Mouse (Mus musculus) hindbrain, embryonic 14.5 days (tissue): Measurements from ENCODE around the gene Ptgr1. TPM values are rescaled to one million over a fixed set of nuclear protein-coding genes. Genes with fewer than 3 reads are reported as not detected.

Experiments
- ATAC-seq: fragments of 200-750 bp; cut with Nextera tagmentation; 2 replicates; pipeline ENCODE4 v1.8.0; 2017; ENCODE audit warnings: moderate number of reproducible peaks, mild to moderate bottlenecking, moderate TSS enrichment, moderate library complexity; ENCODE audit not compliant: low FRiP score
- DNase-seq: peaks from one replicate; pipeline ENCODE4 v3.0.0-alpha.2; 2015; ENCODE audit warnings: low spot score
- H3K27ac ChIP-seq: fragments of 300-500 bp; sonication (generic); 2 replicates; pipeline ENCODE4 v1.5.1; 2014; ENCODE audit warnings: mild to moderate bottlenecking, moderate library complexity
- H3K27me3 ChIP-seq: fragments of 300-500 bp; sonication (generic); 2 replicates; pipeline ENCODE4 v1.6.1; 2014; ENCODE audit warnings: mild to moderate bottlenecking, low read length, mixed read lengths; ENCODE audit not compliant: control insufficient read depth, insufficient read depth
- H3K36me3 ChIP-seq: fragments of 300-500 bp; sonication (generic); replicated peaks from 2 replicates; pipeline ENCODE4 v1.6.1; 2014; ENCODE audit not compliant: control insufficient read depth, insufficient read depth
- H3K4me1 ChIP-seq: fragments of 300-500 bp; sonication (generic); replicated peaks from 2 replicates; pipeline ENCODE4 v1.6.1; 2014; ENCODE audit warnings: antibody characterized with exemption, low read length, mixed read lengths; ENCODE audit not compliant: control insufficient read depth, insufficient read depth
- H3K4me2 ChIP-seq: fragments of 300-500 bp; sonication (generic); replicated peaks from 2 replicates; pipeline ENCODE4 v1.6.1; 2014; ENCODE audit warnings: mild to moderate bottlenecking, moderate library complexity
- H3K4me3 ChIP-seq: fragments of 300-500 bp; sonication (generic); replicated peaks from 2 replicates; pipeline ENCODE4 v1.5.1; 2014; ENCODE audit warnings: mild to moderate bottlenecking, low read length
- H3K9ac ChIP-seq: fragments of 300-500 bp; sonication (generic); 2 replicates; pipeline ENCODE4 v1.6.1; 2014
- H3K9me3 ChIP-seq: fragments of 300-500 bp; sonication (generic); 2 replicates; pipeline ENCODE4 v1.6.1; 2016; ENCODE audit warnings: low read length; ENCODE audit not compliant: control insufficient read depth
- WGBS: fragments of 180-500 bp; shearing (Covaris S2); extraction: QIAGEN DNeasy Blood & Tissue Kit; methylation state at CpG from one replicate; pipeline ENCODE4 v1.1.7; 2014; 5-methylcytosine and 5-hydroxymethylcytosine counted together
- polyA plus RNA-seq: library from polyadenylated mRNA; unstranded; fragments of >200 nt; fragmentation: Nextera tagmentation; extraction: Ambion mirVana; gene quantifications from 2 replicates; pipeline ENCODE4 v1.2.1, GENCODE M21; 2014

Ptgr1 gene
- polyA plus RNA-seq, result 4.6 and 4.8 TPM in 2 replicates

DNA sequence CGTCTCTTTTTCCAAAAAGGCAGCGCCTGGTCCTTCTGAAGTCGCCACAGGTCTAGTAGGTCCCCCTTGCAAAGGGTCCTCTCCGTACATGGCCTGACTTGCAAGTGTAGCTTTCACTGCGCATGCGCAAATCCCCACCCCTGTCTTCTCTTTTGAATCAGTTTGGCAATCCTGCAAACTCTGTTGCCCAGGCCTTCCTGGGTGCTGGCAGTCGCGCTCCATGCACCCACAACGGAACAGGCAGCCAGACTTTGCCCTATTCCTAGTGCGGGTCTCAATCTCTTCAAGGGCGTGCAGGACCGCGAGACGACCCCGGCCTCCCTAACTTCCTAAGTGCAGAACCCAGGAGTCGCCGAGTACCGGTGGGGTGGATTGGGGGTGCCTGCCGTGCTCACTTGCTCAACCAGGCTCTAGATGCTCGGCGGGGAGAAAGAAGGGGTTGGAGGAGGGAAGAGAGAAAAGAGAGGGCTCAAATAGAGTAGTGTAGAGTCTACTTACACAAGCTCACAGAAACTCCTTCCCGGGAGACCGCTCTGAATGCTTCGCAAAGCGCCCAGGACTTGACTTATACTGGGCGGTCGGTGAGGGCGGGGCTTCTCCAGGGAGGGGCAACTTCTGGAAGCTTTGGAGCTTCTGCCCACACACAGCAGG, at the start of gene Ptgr1:
TSS of gene Ptgr1 (minus strand) at position 580 of the 651 bp plus-strand sequence.
- Histone ChIP-seq H3K4me3 (peak within 1 kb of the TSS; percentile 44), H3K4me2 (peak within 1 kb of the TSS; percentile 91), H3K36me3 (no peaks in the 10 kb centered on the region), H3K9ac (peak within 1 kb of the TSS; percentile 59), H3K4me1 (no peaks in the 10 kb centered on the region), H3K27me3 (no peaks in the 10 kb centered on the region), H3K9me3 (no peaks in the 10 kb centered on the region), H3K27ac (no peak within 1 kb of the TSS)
- under 1% methylated on average over 28 of the region's 28 CpGs for WGBS
- peak; percentile 67; the same call in 1 of the 2 replicates for ATAC-seq
- DNase-seq, result peak; percentile 74

DNA sequence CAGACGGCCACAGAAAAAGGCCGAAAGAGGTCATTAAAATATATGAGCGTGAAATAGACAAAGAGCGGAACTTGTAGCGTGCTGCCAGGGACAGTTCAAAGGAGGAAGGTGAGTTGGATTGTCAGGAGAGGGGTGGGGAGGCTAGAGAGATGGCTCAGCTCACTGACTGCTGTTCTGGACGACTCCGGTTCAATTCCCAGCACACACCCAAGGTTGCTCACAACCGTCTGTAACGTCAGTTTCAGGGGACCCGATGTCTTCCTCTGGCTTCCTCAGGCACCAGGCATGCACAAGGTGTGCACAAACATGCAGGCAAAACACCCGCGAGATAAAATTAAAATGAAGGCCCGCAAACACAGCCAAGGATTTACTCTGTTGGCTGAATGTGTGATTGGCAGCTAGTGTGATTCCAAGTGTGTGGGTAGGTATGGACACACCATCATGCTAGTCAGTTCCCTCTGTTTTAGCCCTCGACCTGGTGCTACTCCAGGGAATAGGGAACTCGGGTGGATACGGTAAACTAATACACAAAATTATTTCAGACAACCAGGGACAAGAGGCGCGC, 48.9 kb upstream of the Ptgr1 start:
- WGBS, result 57% methylated on average over 18 of the region's 18 CpGs

DNA sequence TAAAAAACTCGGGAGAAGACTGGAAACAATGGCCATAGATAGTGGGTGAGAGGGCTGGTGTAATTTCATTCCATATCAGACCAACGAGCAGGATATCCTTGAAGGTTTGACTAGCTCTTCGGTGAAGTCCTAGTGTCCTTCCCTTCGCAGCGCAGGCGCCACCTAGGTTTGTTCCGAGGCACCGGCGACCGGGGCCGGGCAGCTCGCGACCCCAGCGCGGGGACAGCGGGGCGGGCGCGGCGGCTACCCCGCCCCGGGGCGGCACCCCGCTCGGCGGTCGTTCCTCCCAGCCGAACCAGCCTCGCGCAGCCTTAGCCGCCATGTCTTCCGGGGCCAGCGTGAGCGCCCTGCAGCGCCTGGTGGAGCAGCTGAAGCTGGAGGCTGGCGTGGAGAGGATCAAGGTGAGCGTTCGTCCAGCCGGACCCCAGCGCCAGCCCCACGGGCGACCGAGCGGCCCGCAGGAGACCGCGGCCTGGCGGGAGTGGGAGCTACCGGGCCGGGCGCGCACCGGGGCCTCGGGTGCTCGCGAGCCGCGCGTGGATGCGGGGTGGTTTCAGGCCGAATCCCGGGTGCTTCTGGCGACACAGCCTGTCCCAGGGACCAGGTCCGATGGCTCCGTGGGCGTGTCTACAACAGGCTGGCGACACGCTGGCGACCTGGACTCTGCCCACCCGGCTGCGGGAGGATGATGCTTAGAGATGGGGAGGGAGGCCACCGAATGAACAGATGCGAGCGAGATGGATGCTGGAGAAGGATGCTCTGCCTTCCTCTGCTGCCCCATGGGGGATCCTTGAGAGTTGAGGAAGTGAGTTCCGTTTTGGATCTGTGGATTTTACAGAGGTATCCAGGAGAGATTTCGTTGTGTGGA, 48.2 kb upstream of the Ptgr1 start, which contains the start of gene Gng10:
TSS of gene Gng10 (plus strand) at position 171 of the 868 bp plus-strand sequence.
- H3K36me3 ChIP-seq, result 0 out of 2 replicates have a peak, but pooled peaks cover 11% of the 10 kb centered on the region
- no peaks in the 10 kb centered on the region for H3K27me3 ChIP-seq
- H3K9me3 ChIP-seq, result 0 out of 2 replicates have a peak, but pooled peaks cover 2% of the 10 kb centered on the region
- DNase-seq (peak; percentile 59), ATAC-seq (peak; percentile 91)
- H3K4me2 ChIP-seq, result peak within 1 kb of the TSS; percentile 60
- H3K27ac ChIP-seq, result peak within 1 kb of the TSS; percentile 95
- 5% methylated on average over 74 of the region's 76 CpGs for WGBS
- H3K4me3 ChIP-seq, result peak within 1 kb of the TSS; percentile 78
- peak within 1 kb of the TSS; percentile 93 for H3K9ac ChIP-seq
- H3K4me1 ChIP-seq, result peaks cover 16% of the 10 kb centered on the region

More for the DNA sequence above, 48.9 kb upstream of the Ptgr1 start:
- ATAC-seq, result peak; percentile 24; the same call in 1 of the 2 replicates
- H3K4me3 ChIP-seq, result peak overlapping the region; percentile 78
- peaks cover 16% of the 10 kb centered on the region for H3K4me1 ChIP-seq
- no peak for DNase-seq
- peak overlapping the region; percentile 95 for H3K27ac ChIP-seq
- H3K9me3 ChIP-seq, result 0 out of 2 replicates have a peak, but pooled peaks cover 2% of the 10 kb centered on the region
- peak overlapping the region; percentile 93 for H3K9ac ChIP-seq
- H3K36me3 ChIP-seq, result peaks cover 18% of the 10 kb centered on the region; the same call in 1 of the 2 replicates
- H3K4me2 ChIP-seq, result peak overlapping the region; percentile 60
- no peaks in the 10 kb centered on the region for H3K27me3 ChIP-seq

DNA sequence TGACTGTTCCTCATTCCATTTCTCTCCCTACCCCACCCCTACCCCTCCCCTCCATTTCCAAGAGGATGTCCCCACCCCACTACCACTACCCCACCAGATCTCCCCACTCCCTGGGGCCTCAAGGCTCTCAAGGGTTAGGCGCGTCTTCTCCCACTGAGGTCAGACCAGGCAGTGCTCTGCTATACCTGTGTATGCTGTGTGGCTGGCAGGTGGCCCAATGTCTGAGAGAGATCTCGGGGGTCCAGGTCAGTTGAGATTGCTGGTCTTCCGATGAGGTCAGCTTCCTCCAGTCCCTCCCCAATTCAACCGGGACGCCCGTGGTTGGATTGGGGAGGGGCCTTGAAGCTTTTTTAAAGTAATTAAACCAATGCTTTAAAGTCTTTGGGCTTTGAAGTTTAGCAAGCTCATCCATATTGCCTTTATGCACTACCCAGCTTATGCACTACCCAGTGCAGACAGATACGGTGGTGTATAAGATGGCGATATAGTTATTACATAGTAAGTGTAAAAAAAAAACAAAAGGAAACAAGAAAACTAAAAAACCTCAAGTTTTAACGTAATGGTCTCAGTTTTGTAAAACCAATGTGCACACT, 47.5 kb upstream of the Ptgr1 start:
- Histone ChIP-seq H3K4me1 (peaks cover 16% of the 10 kb centered on the region), H3K27ac (peak overlapping the region; percentile 95), H3K36me3 (0 out of 2 replicates have a peak, but pooled peaks cover 5% of the 10 kb centered on the region), H3K27me3 (no peaks in the 10 kb centered on the region), H3K4me3 (peak overlapping the region; percentile 78), H3K4me2 (peak overlapping the region; percentile 60), H3K9me3 (0 out of 2 replicates have a peak, but pooled peaks cover 2% of the 10 kb centered on the region), H3K9ac (peak overlapping the region; percentile 93)
- peak; percentile 31 for DNase-seq
- 80% methylated on average over 10 of the region's 10 CpGs for WGBS
- no peak for ATAC-seq

DNA sequence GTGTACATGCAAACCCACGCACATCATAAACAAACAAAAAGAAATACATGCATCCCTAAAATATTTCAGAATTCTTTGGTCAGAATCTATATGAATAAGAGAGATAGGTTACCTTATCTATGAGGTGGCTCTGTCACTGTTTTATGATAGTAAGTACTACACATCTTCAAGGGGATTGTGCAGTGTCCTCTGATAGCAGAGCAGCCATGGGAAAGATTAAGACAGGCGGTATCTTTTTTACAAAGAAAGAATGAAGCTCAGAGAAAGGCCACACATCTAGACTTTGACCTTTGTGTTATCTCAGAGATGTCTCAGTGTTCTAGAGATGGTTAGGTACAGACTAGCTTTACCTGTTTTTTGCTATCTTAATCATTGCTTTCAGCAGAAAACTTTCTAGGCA, 30.0 kb upstream of the Ptgr1 start:
- no peaks in the 10 kb centered on the region for H3K9me3 ChIP-seq
- ATAC-seq, result no peak
- 90% methylated on average over 2 of the region's 2 CpGs for WGBS
- H3K27ac ChIP-seq, result no peak overlapping the region
- no peaks in the 10 kb centered on the region for H3K4me1 ChIP-seq
- H3K9ac ChIP-seq, result no peak overlapping the region
- no peak for DNase-seq
- H3K4me2 ChIP-seq, result no peak overlapping the region
- H3K36me3 ChIP-seq, result peaks cover 36% of the 10 kb centered on the region
- H3K4me3 ChIP-seq, result no peak overlapping the region
- H3K27me3 ChIP-seq, result no peaks in the 10 kb centered on the region

DNA sequence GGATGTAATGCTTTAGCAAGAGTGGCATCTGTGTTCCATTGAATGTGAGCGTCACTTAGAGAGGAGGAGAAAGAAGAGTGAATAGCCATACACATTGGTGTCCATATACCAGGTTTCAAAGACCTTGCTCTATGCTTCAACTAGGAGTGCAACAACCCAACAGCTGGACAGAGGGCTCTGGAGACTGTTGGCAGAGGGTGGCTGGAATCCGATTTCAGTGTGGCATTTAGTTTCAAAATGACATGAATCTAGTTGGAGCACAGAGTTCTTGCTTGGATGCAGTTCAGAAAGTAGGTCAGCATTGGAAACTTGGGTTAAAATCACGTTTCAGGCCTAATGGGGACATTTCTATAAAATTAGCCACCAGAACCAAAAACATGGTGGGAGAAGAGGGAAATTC, 28.3 kb upstream of the Ptgr1 start:
- Histone ChIP-seq H3K9me3 (no peaks in the 10 kb centered on the region), H3K9ac (no peak overlapping the region), H3K27ac (no peak overlapping the region), H3K4me3 (no peak overlapping the region), H3K4me1 (no peaks in the 10 kb centered on the region), H3K36me3 (peaks cover 26% of the 10 kb centered on the region), H3K4me2 (no peak overlapping the region), H3K27me3 (no peaks in the 10 kb centered on the region)
- ATAC-seq, result no peak
- 88% methylated on average over 3 of the region's 3 CpGs for WGBS
- no peak for DNase-seq

DNA sequence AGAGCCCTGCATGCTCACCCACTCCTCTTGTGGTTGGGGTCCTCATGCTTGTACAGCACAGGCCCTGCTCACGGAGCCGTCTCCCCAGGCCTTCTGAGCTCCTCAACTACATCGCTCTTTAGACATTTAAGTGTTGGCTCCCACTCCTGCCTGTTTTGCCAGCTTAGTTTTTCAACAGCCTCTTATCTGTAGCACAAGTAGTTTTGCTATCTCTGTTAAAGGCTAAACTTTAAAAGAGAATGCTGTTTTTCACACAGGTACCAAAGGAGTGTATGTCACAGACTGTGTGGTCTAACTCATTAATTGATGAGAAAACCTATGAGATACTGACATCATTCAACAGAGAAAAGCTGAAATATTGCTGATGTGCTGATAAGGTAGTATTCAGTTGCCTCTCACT, 24.5 kb upstream of the Ptgr1 start:
- Histone ChIP-seq H3K36me3 (0 out of 2 replicates have a peak, but pooled peaks cover under 1% of the 10 kb centered on the region), H3K27ac (no peak overlapping the region), H3K4me3 (no peak overlapping the region), H3K9me3 (no peaks in the 10 kb centered on the region), H3K9ac (no peak overlapping the region), H3K4me1 (no peaks in the 10 kb centered on the region), H3K27me3 (no peaks in the 10 kb centered on the region), H3K4me2 (no peak overlapping the region)
- 92% methylated on average over 3 of the region's 3 CpGs for WGBS
- ATAC-seq (no peak), DNase-seq (no peak)

DNA sequence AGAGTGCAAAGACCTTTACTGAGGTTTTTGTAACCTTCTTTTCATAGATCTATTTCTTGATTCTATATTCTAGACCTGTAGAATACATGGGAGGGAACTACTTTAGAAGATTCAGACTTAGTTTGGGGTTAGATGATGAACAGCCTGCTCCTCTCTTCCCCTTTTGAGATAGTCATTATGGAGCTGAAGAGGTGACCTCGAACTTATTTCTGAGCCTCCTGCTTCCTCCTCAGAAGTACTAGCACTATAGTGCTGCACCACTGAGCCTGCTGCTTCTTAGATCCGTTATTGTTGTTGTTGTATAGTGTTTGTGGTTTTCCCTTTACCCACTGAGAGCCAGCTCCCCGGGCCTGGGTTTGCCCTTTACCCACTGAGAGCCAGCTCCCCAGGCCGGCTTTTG, 22.8 kb upstream of the Ptgr1 start:
- WGBS, result 65% methylated on average over 4 of the region's 4 CpGs
- DNase-seq (no peak), ATAC-seq (no peak)
- H3K4me1 ChIP-seq, result peaks cover 13% of the 10 kb centered on the region
- no peaks in the 10 kb centered on the region for H3K9me3 ChIP-seq
- H3K36me3 ChIP-seq, result no peaks in the 10 kb centered on the region
- no peak overlapping the region for H3K9ac ChIP-seq
- no peaks in the 10 kb centered on the region for H3K27me3 ChIP-seq
- no peak overlapping the region for H3K27ac ChIP-seq
- no peak overlapping the region for H3K4me3 ChIP-seq
- H3K4me2 ChIP-seq, result no peak overlapping the region
